Mouse (Mus musculus): Measurements from ENCODE around the gene Cachd1. TPM values are rescaled to one million over a fixed set of nuclear protein-coding genes. Genes with fewer than 3 reads are reported as not detected.

The Cachd1 gene
- total and polyA plus RNA-seq, 2 experiments = 0.46 to 1.1 TPM

- TF ChIP-seq POLR2A (IDR thresholded peaks at IDR 0.05; ENCODE audit: extremely low read depth, insufficient read depth, low read length) (no peak), CTCF (IDR thresholded peaks at IDR 0.05; ENCODE audit: low read depth, low read length) (no peak)
- Histone ChIP-seq H3K27ac (replicated peaks; ENCODE audit: insufficient read depth, low read depth, low read length) (no peak overlapping the region), H3K9ac (ENCODE audit: low read depth, low read length) (no peak overlapping the region), H3K4me1 (ENCODE audit: control insufficient read depth, insufficient read depth, low read length) (no peaks in the 10 kb centered on the region), H3K79me2 (ENCODE audit: control insufficient read depth, insufficient read depth, low read length) (no peaks in the 10 kb centered on the region), H3K4me3 (ENCODE audit: insufficient read depth, low read depth, low read length) (no peak overlapping the region), H3K27me3 (ENCODE audit: control insufficient read depth, insufficient read depth, low read length) (no peaks in the 10 kb centered on the region), H3K36me3 (ENCODE audit: control insufficient read depth, insufficient read depth, low read length) (no peaks in the 10 kb centered on the region)
- DNase-seq (ENCODE audit: extremely low read depth, low read depth, low spot score) = no peak
- WGBS = 85% methylated on average over 11 of the region's 11 CpGs
Measured at GRCm38 (mm10) chr4:100922816-100923554, 146.5 kb downstream of the Cachd1 start.

DNA sequence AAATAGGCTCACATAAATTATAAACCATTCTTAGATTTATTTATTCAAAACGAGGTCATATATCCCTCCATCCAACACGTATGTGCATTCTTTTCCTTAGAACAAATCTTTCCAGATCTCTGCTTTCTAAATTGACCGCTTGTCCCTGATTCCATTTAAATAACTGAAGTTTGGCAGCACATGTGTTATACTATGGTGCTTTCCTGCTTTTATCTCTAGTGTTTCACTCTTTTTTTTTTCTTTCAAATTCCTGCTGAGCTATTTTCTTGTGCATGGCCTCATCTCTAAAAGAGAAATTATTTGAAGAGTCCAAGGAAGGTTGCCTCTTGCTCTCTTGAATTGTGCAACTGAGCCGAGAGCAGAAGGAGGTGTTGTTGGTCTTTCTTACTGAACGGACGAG, 147.1 kb downstream of the Cachd1 start:
- no peaks in the 10 kb centered on the region for H3K27me3 ChIP-seq (ENCODE audit: control insufficient read depth, insufficient read depth, low read length)
- H3K27ac ChIP-seq (replicated peaks; ENCODE audit: insufficient read depth, low read depth, low read length) = no peak overlapping the region
- no peak overlapping the region for H3K9ac ChIP-seq (ENCODE audit: low read depth, low read length)
- no peaks in the 10 kb centered on the region for H3K4me1 ChIP-seq (ENCODE audit: control insufficient read depth, insufficient read depth, low read length)
- no peaks in the 10 kb centered on the region for H3K79me2 ChIP-seq (ENCODE audit: control insufficient read depth, insufficient read depth, low read length)
- no peak overlapping the region for H3K4me3 ChIP-seq (ENCODE audit: insufficient read depth, low read depth, low read length)
- TF ChIP-seq POLR2A (IDR thresholded peaks at IDR 0.05; ENCODE audit: extremely low read depth, insufficient read depth, low read length) (no peak), CTCF (IDR thresholded peaks at IDR 0.05; ENCODE audit: low read depth, low read length) (no peak)
- WGBS = 75% methylated on average over 6 of the region's 6 CpGs
- no peak for DNase-seq (ENCODE audit: extremely low read depth, low read depth, low spot score)
- H3K36me3 ChIP-seq (ENCODE audit: control insufficient read depth, insufficient read depth, low read length) = no peaks in the 10 kb centered on the region

DNA sequence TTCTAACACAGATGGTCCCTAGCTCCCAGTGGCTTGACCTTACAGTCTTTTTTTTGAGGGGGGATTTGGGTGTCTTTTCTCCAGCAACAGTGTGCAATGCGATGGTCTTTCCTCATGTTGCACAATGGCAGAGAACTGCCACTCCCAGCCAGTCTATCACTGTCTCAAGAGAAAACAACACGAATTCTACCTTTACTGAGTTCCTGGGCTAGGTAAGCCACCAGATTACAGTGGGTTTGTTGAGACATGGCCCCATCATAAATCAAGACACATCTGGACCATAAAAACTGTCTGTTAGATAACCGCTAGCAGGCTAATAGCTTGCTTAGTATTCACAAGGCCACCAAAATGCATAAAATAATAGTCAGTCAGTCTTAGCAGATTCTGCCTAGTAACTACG, 147.8 kb downstream of the Cachd1 start:
- 83% methylated on average over 4 of the region's 4 CpGs for WGBS
- H3K27ac ChIP-seq (replicated peaks; ENCODE audit: insufficient read depth, low read depth, low read length) = no peak overlapping the region
- TF ChIP-seq POLR2A (IDR thresholded peaks at IDR 0.05; ENCODE audit: extremely low read depth, insufficient read depth, low read length) (no peak), CTCF (IDR thresholded peaks at IDR 0.05; ENCODE audit: low read depth, low read length) (no peak)
- H3K9ac ChIP-seq (ENCODE audit: low read depth, low read length) = no peak overlapping the region
- no peaks in the 10 kb centered on the region for H3K36me3 ChIP-seq (ENCODE audit: control insufficient read depth, insufficient read depth, low read length)
- H3K4me1 ChIP-seq (ENCODE audit: control insufficient read depth, insufficient read depth, low read length) = no peaks in the 10 kb centered on the region
- H3K79me2 ChIP-seq (ENCODE audit: control insufficient read depth, insufficient read depth, low read length) = no peaks in the 10 kb centered on the region
- no peak for DNase-seq (ENCODE audit: extremely low read depth, low read depth, low spot score)
- H3K4me3 ChIP-seq (ENCODE audit: insufficient read depth, low read depth, low read length) = no peak overlapping the region
- no peaks in the 10 kb centered on the region for H3K27me3 ChIP-seq (ENCODE audit: control insufficient read depth, insufficient read depth, low read length)

GRCm38 (mm10) chr4:100925153-100925552, 148.7 kb downstream of the Cachd1 start:
- Histone ChIP-seq H3K4me1 (ENCODE audit: control insufficient read depth, insufficient read depth, low read length) (no peaks in the 10 kb centered on the region), H3K4me3 (ENCODE audit: insufficient read depth, low read depth, low read length) (no peak overlapping the region), H3K36me3 (ENCODE audit: control insufficient read depth, insufficient read depth, low read length) (no peaks in the 10 kb centered on the region), H3K27ac (replicated peaks; ENCODE audit: insufficient read depth, low read depth, low read length) (no peak overlapping the region), H3K27me3 (ENCODE audit: control insufficient read depth, insufficient read depth, low read length) (no peaks in the 10 kb centered on the region), H3K9ac (ENCODE audit: low read depth, low read length) (no peak overlapping the region), H3K79me2 (ENCODE audit: control insufficient read depth, insufficient read depth, low read length) (no peaks in the 10 kb centered on the region)
- no peak for DNase-seq (ENCODE audit: extremely low read depth, low read depth, low spot score)
- WGBS = 93% methylated on average over 1 of the region's 1 CpGs
- no peak for TF ChIP-seq POLR2A (IDR thresholded peaks at IDR 0.05; ENCODE audit: extremely low read depth, insufficient read depth, low read length)
- no peak for TF ChIP-seq CTCF (IDR thresholded peaks at IDR 0.05; ENCODE audit: low read depth, low read length)

DNA sequence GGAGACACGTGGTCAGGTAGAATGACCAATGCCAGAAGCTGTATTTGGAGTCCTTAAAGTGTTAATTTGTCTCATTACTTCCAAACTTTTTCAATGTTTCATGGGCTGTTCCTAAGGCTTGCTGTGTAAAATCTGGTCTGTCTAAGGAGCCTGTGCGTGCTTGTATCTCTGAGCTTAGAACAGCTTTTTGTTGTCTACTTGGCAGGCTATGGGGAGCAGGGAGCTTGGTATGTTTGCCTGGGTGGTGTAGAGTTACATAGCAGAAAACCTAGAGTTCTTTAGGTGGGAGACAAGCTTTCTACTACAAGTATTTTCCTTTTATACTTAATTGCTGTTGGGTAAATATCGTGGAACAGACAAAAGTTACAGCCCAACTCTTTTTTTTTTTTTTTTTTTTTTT, 150.1 kb downstream of the Cachd1 start:
- WGBS = 62% methylated on average over 3 of the region's 3 CpGs
- no peak overlapping the region for H3K27ac ChIP-seq (replicated peaks; ENCODE audit: insufficient read depth, low read depth, low read length)
- TF ChIP-seq CTCF (IDR thresholded peaks at IDR 0.05; ENCODE audit: low read depth, low read length) (no peak), POLR2A (IDR thresholded peaks at IDR 0.05; ENCODE audit: extremely low read depth, insufficient read depth, low read length) (no peak)

DNA sequence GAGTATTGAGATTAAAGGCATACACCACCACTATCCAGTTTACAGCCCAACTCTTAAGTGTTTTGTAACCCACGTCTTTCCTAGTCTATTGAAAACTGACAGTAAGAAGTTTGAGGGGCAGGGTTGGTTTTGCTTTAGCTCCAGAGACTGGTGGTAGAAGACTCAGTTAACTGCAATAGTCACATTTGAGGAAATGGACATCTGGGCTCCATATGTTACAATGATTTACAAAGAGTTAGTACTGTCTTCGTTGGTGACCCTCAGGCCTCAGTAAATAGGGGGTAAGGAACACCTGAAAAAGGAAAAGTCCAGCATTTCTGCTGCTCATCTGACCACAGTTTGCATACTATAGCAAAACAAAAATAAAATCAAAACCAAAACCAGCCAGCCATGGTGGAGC, 150.6 kb downstream of the Cachd1 start:
- no peaks in the 10 kb centered on the region for H3K4me1 ChIP-seq (ENCODE audit: control insufficient read depth, insufficient read depth, low read length)
- H3K27me3 ChIP-seq (ENCODE audit: control insufficient read depth, insufficient read depth, low read length) = no peaks in the 10 kb centered on the region
- no peaks in the 10 kb centered on the region for H3K36me3 ChIP-seq (ENCODE audit: control insufficient read depth, insufficient read depth, low read length)
- no peak for TF ChIP-seq CTCF (IDR thresholded peaks at IDR 0.05; ENCODE audit: low read depth, low read length)
- no peak for TF ChIP-seq POLR2A (IDR thresholded peaks at IDR 0.05; ENCODE audit: extremely low read depth, insufficient read depth, low read length)
- WGBS = 81% methylated on average over 2 of the region's 2 CpGs
- H3K79me2 ChIP-seq (ENCODE audit: control insufficient read depth, insufficient read depth, low read length) = no peaks in the 10 kb centered on the region
- H3K4me3 ChIP-seq (ENCODE audit: insufficient read depth, low read depth, low read length) = no peak overlapping the region
- no peak overlapping the region for H3K9ac ChIP-seq (ENCODE audit: low read depth, low read length)
- no peak for DNase-seq (ENCODE audit: extremely low read depth, low read depth, low spot score)
- no peak overlapping the region for H3K27ac ChIP-seq (replicated peaks; ENCODE audit: insufficient read depth, low read depth, low read length)

More for the DNA sequence above, 150.1 kb downstream of the Cachd1 start:
- no peaks in the 10 kb centered on the region for H3K27me3 ChIP-seq (ENCODE audit: control insufficient read depth, insufficient read depth, low read length)
- no peak overlapping the region for H3K4me3 ChIP-seq (ENCODE audit: insufficient read depth, low read depth, low read length)
- no peaks in the 10 kb centered on the region for H3K79me2 ChIP-seq (ENCODE audit: control insufficient read depth, insufficient read depth, low read length)
- H3K36me3 ChIP-seq (ENCODE audit: control insufficient read depth, insufficient read depth, low read length) = no peaks in the 10 kb centered on the region
- no peaks in the 10 kb centered on the region for H3K4me1 ChIP-seq (ENCODE audit: control insufficient read depth, insufficient read depth, low read length)
- no peak for DNase-seq (ENCODE audit: extremely low read depth, low read depth, low spot score)
- no peak overlapping the region for H3K9ac ChIP-seq (ENCODE audit: low read depth, low read length)
